Mouse (Mus musculus) lung, embryonic 15.5 days (tissue): Measurements from ENCODE around the gene Il1r2. TPM values are rescaled to one million over a fixed set of nuclear protein-coding genes. Genes with fewer than 3 reads are reported as not detected.

ENCODE experiments used
- ATAC-seq: fragments of 200-750 bp; cut with Nextera tagmentation; 2 replicates; pipeline ENCODE4 v1.8.0; 2017; ENCODE audit warnings: moderate number of reproducible peaks, borderline replicate concordance; ENCODE audit not compliant: low FRiP score, low TSS enrichment; ENCODE audit errors: extremely low read depth
- H3K27ac ChIP-seq: fragments of 300-500 bp; sonication (generic); 2 replicates; pipeline ENCODE4 v1.5.1; 2015; ENCODE audit warnings: moderate library complexity, mild to moderate bottlenecking, inconsistent platforms
- H3K27me3 ChIP-seq: fragments of 300-500 bp; sonication (generic); 2 replicates; pipeline ENCODE4 v1.6.1; 2015; ENCODE audit warnings: inconsistent platforms
- H3K36me3 ChIP-seq: fragments of 300-500 bp; sonication (generic); 2 replicates; pipeline ENCODE4 v1.6.1; 2015; ENCODE audit warnings: inconsistent platforms
- H3K4me1 ChIP-seq: fragments of 300-500 bp; sonication (generic); 2 replicates; pipeline ENCODE4 v1.6.1; 2015; ENCODE audit warnings: inconsistent platforms
- H3K4me2 ChIP-seq: fragments of 300-500 bp; sonication (generic); 2 replicates; pipeline ENCODE4 v1.6.1; 2015; ENCODE audit warnings: inconsistent platforms, mild to moderate bottlenecking, moderate library complexity
- H3K4me3 ChIP-seq: fragments of 300-500 bp; sonication (generic); 2 replicates; pipeline ENCODE4 v1.5.1; 2015; ENCODE audit warnings: mild to moderate bottlenecking, inconsistent platforms
- H3K9ac ChIP-seq: fragments of 300-500 bp; sonication (generic); 2 replicates; pipeline ENCODE4 v1.6.1; 2015; ENCODE audit warnings: inconsistent platforms
- H3K9me3 ChIP-seq: fragments of 300-500 bp; sonication (generic); 2 replicates; pipeline ENCODE4 v1.6.1; 2016; ENCODE audit warnings: inconsistent platforms
- WGBS: fragments of 180-500 bp; shearing (Covaris S2); methylation state at CpG from one replicate; pipeline ENCODE4 v1.1.7; 2015; 5-methylcytosine and 5-hydroxymethylcytosine counted together
- polyA plus RNA-seq: library from polyadenylated mRNA; unstranded; fragments of >200 nt; fragmentation: Nextera tagmentation; extraction: Ambion mirVana; gene quantifications from 2 replicates; pipeline ENCODE4 v1.2.1, GENCODE M21; 2015

Gene Il1r2
- 1.2 and 1.3 TPM in 2 replicates for polyA plus RNA-seq

- Histone ChIP-seq H3K27me3 (no peaks in the 10 kb centered on the region), H3K4me3 (no peak within 1 kb of the TSS), H3K4me1 (no peaks in the 10 kb centered on the region), H3K9me3 (no peaks in the 10 kb centered on the region), H3K9ac (no peak within 1 kb of the TSS), H3K36me3 (no peaks in the 10 kb centered on the region), H3K27ac (no peak within 1 kb of the TSS), H3K4me2 (no peak within 1 kb of the TSS)
- no peak for ATAC-seq
- WGBS: 84% methylated on average over 5 of the region's 5 CpGs
Measured at GRCm38 (mm10) chr1:40073779-40074178, at the start of gene Il1r2. Il1r2 (plus strand) TSS chr1:40074079.

DNA sequence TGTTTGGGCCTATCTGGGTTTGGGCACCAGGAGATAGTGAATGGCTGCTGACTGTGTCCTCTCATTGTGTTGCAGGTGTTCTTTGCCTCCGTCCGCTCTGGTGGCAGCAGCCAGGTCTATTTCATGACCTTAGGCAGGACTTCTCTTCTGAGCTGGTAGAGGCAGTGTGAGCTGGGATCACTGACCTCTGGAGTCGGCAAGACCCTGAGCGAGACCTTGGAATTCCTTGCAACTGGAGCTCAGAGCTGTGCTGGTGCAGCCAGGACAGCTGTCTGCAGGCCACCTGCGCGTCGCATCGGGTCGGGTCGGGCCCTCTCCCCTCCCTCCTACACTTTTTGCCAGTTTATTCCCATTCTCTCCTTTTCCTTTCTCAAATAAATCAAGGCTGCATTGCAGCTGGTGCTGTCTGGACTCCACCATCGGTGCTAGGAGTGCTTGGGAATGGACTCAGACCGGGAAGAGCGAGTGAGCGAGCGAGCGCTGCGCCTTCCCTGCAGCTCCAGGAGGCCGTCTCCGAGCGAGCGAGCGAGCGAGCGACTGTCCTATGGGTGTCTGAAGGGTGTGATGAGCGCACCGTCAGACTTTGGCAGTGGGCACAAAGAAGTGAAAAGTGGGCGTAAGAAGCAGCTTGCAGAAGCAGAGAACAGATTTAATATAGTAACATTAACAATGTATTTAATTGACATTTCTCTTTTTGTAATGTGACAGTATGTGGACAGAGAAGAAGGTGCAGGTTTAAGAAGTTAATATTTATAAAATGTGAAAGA, 49.1 kb upstream of the Il1r2 start:
- H3K4me2 ChIP-seq: no peak overlapping the region
- no peak overlapping the region for H3K27ac ChIP-seq
- no peak overlapping the region for H3K9ac ChIP-seq
- H3K27me3 ChIP-seq: no peaks in the 10 kb centered on the region
- WGBS: 90% methylated on average over 27 of the region's 27 CpGs
- H3K9me3 ChIP-seq: no peaks in the 10 kb centered on the region
- ATAC-seq: no peak
- peaks cover 80% of the 10 kb centered on the region for H3K36me3 ChIP-seq
- no peaks in the 10 kb centered on the region for H3K4me1 ChIP-seq
- no peak overlapping the region for H3K4me3 ChIP-seq

DNA sequence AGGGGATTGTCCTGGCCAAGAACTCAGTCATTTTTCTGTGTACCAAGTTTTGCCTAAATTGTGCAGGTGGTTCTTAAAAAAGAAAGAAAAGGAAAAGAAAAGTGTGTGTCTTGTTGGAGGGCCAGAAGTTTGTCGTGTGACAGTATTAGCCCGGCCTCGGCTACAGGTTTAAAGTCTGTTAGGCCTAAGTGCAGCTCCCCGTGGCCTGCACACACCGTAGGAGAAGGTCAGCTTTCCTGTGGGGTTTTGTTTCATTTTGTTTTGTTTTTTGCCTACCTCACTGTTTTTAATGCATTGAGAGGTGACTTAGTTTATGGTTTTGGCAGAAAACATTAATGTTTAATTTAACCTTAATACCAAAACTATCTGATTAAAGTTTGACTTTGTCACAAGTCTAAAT, 48.5 kb upstream of the Il1r2 start:
- 91% methylated on average over 5 of the region's 5 CpGs for WGBS
- no peaks in the 10 kb centered on the region for H3K4me1 ChIP-seq
- H3K36me3 ChIP-seq: peaks cover 74% of the 10 kb centered on the region
- no peak overlapping the region for H3K27ac ChIP-seq
- H3K27me3 ChIP-seq: no peaks in the 10 kb centered on the region
- no peaks in the 10 kb centered on the region for H3K9me3 ChIP-seq
- no peak overlapping the region for H3K9ac ChIP-seq
- H3K4me2 ChIP-seq: no peak overlapping the region
- no peak overlapping the region for H3K4me3 ChIP-seq
- no peak for ATAC-seq

DNA sequence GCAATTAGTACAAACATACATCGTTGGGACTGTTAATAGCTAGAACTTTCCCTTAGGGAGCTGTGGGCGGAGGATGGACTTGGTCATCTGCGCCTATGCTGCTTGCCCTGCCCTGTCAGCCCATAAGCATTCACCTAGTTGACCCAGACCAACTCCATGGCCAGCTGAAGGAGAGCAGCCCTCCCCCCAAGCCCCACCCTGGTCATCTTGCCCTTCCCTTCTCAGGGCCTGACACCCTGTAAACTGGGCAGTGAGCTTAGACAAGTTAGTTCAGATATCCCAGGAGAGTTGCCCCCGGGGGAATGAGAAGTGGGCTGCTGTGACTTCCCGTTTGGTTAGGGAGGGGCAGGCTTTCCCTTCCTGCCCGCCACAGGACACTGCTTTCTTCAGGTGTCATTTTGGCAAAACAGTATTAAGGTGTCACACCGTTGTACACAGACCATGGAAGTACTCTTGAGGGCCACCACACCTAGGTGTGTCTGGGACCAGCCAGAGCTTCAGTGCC, 46.7 kb upstream of the Il1r2 start:
- no peak overlapping the region for H3K27ac ChIP-seq
- no peak overlapping the region for H3K9ac ChIP-seq
- no peaks in the 10 kb centered on the region for H3K4me1 ChIP-seq
- no peak for ATAC-seq
- no peak overlapping the region for H3K4me2 ChIP-seq
- no peak overlapping the region for H3K4me3 ChIP-seq
- peaks cover 59% of the 10 kb centered on the region for H3K36me3 ChIP-seq
- no peaks in the 10 kb centered on the region for H3K27me3 ChIP-seq
- H3K9me3 ChIP-seq: no peaks in the 10 kb centered on the region
- WGBS: 72% methylated on average over 7 of the region's 7 CpGs

DNA sequence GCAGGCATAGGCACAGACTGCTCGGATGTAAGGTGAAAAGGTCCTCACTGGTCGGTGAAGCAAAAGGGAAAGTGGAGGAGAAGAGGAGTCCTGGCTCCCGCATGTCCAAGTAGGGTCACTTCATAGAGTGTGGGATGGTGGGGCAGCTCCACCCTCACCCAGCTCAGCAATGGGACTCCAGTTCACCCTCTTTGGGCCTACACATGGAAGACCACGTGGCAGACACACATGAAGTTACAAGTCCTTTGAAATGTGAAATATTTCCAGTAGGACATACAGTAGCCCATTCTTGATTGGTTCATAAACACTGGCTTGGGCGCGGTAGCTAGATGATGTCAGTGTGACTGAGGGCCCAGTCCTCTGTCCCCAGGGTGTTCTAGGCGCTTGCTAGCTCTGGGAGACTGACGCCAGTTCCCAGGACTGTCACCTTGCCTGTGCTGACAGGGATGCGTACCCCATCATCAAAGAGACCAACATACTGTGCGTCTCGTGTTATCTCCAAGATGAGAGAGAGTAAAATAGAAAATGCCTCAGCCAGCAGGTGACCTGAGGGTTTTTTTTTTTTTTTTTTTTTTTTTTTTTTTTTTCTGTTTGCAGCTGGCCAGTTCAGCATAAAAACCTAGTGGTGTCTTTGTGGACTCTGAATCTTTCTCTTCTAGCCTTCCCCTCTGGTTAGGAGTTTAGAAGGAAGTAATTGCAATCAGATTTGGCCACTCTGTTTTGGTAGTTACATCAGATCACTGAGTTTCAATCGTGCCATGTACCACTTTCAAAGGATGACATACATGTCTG, 45.5 kb upstream of the Il1r2 start:
- Histone ChIP-seq H3K9ac (no peak overlapping the region), H3K4me1 (no peaks in the 10 kb centered on the region), H3K4me2 (no peak overlapping the region), H3K4me3 (no peak overlapping the region), H3K36me3 (peaks cover 47% of the 10 kb centered on the region), H3K27ac (no peak overlapping the region), H3K27me3 (no peaks in the 10 kb centered on the region), H3K9me3 (no peaks in the 10 kb centered on the region)
- ATAC-seq: no peak
- 84% methylated on average over 12 of the region's 12 CpGs for WGBS

GRCm38 (mm10) chr1:40029597-40029996, 44.3 kb upstream of the Il1r2 start:
- 88% methylated on average over 5 of the region's 5 CpGs for WGBS
- no peak for ATAC-seq
- H3K9ac ChIP-seq: no peak overlapping the region
- peaks cover 35% of the 10 kb centered on the region for H3K36me3 ChIP-seq
- no peak overlapping the region for H3K4me2 ChIP-seq
- no peaks in the 10 kb centered on the region for H3K9me3 ChIP-seq
- no peak overlapping the region for H3K4me3 ChIP-seq
- H3K27ac ChIP-seq: no peak overlapping the region
- H3K4me1 ChIP-seq: no peaks in the 10 kb centered on the region
- no peaks in the 10 kb centered on the region for H3K27me3 ChIP-seq

DNA sequence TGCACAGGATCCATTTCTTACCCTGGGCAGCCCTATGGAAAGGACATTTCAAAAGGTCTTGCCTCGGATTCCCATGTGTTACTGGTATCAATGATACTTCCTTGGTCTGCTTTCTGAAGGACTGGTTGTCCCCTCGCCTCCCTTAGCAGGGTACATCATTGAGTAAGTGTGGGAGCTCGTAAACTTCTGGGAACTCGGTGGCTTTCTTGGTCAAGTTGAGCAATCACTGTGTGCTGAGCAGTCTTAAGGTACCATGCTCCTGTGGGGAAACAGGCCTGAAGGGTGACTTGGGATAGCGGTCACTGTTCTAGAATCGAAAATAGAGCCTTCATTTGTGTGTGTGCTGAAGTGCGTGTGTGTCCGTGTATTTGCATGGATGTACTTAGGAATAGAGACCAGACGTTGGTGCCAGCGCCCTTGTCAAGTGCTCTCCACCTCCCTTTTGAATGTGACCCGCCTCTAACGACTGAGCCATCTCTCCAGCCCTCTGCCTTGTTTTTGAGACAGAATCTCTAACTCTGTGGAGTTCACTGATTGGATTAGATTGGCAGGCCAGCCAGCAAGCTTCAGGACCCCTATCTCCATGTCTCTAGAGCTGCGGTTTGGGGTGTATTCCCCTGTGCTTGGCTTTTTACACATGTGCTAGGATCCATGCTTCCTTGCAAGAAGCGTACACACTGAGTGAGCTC, 43.4 kb upstream of the Il1r2 start:
- whole genome bisulfite sequencing: 76% methylated on average over 14 of the region's 14 CpGs
- Histone ChIP-seq H3K4me1 (no peaks in the 10 kb centered on the region), H3K36me3 (peaks cover 29% of the 10 kb centered on the region), H3K4me3 (no peak overlapping the region), H3K9ac (no peak overlapping the region), H3K27ac (no peak overlapping the region), H3K4me2 (no peak overlapping the region), H3K27me3 (no peaks in the 10 kb centered on the region), H3K9me3 (no peaks in the 10 kb centered on the region)
- no peak for ATAC-seq

DNA sequence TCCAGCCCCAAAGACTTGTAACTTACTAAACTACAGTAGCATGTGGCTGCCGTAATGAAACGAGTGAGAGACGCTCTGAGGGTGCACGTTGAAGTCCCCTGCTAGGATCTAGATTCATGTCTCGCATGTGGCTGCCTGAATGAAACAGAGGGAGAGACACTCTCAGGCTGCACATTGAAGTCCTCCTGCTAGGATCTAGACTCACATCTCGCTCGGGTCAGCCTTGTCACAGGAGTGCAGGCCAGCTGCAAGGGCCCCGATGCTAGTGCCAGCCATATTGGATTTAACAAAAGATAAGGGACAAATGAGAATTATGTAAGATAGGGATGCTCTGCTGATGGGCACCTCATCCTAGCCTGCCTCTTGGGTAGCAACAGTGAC, 42.9 kb upstream of the Il1r2 start:
- no peak overlapping the region for H3K9ac ChIP-seq
- no peaks in the 10 kb centered on the region for H3K4me1 ChIP-seq
- no peak overlapping the region for H3K27ac ChIP-seq
- 88% methylated on average over 8 of the region's 8 CpGs for WGBS
- peaks cover 24% of the 10 kb centered on the region for H3K36me3 ChIP-seq
- no peak overlapping the region for H3K4me2 ChIP-seq
- ATAC-seq: no peak
- H3K4me3 ChIP-seq: no peak overlapping the region
- H3K27me3 ChIP-seq: no peaks in the 10 kb centered on the region
- H3K9me3 ChIP-seq: no peaks in the 10 kb centered on the region

- no peak overlapping the region for H3K4me2 ChIP-seq
- no peak overlapping the region for H3K4me3 ChIP-seq
- H3K4me1 ChIP-seq: no peaks in the 10 kb centered on the region
- no peak overlapping the region for H3K9ac ChIP-seq
- H3K27ac ChIP-seq: no peak overlapping the region
- 62% methylated on average over 2 of the region's 2 CpGs for WGBS
- H3K27me3 ChIP-seq: no peaks in the 10 kb centered on the region
- peaks cover 18% of the 10 kb centered on the region for H3K36me3 ChIP-seq
- H3K9me3 ChIP-seq: no peaks in the 10 kb centered on the region
- no peak for ATAC-seq
Measured at GRCm38 (mm10) chr1:40031626-40032025, 42.3 kb upstream of the Il1r2 start.

- no peaks in the 10 kb centered on the region for H3K9me3 ChIP-seq
- H3K4me3 ChIP-seq: no peak overlapping the region
- 64% methylated on average over 4 of the region's 4 CpGs for WGBS
- H3K9ac ChIP-seq: no peak overlapping the region
- no peaks in the 10 kb centered on the region for H3K4me1 ChIP-seq
- H3K27me3 ChIP-seq: no peaks in the 10 kb centered on the region
- no peak overlapping the region for H3K4me2 ChIP-seq
- H3K36me3 ChIP-seq: peaks cover 2% of the 10 kb centered on the region; the same call in 1 of the 2 replicates
- H3K27ac ChIP-seq: no peak overlapping the region
- ATAC-seq: no peak
Measured at GRCm38 (mm10) chr1:40033315-40033714, 40.6 kb upstream of the Il1r2 start.

GRCm38 (mm10) chr1:40033743-40034420, 40.0 kb upstream of the Il1r2 start:
- H3K9ac ChIP-seq: no peak overlapping the region
- H3K4me2 ChIP-seq: no peak overlapping the region
- WGBS: 75% methylated on average over 12 of the region's 12 CpGs
- ATAC-seq: no peak
- no peaks in the 10 kb centered on the region for H3K9me3 ChIP-seq
- H3K4me3 ChIP-seq: no peak overlapping the region
- no peaks in the 10 kb centered on the region for H3K36me3 ChIP-seq
- H3K4me1 ChIP-seq: no peaks in the 10 kb centered on the region
- H3K27ac ChIP-seq: no peak overlapping the region
- no peaks in the 10 kb centered on the region for H3K27me3 ChIP-seq
